Mouse (Mus musculus): ENCODE measurements around the gene Pex1. TPM values are rescaled to one million over a fixed set of nuclear protein-coding genes. Genes with fewer than 3 reads are reported as not detected.

Gene Pex1
- total RNA-seq, 2 experiments from 2014 or later: 25.8 to 30.6 TPM

DNA sequence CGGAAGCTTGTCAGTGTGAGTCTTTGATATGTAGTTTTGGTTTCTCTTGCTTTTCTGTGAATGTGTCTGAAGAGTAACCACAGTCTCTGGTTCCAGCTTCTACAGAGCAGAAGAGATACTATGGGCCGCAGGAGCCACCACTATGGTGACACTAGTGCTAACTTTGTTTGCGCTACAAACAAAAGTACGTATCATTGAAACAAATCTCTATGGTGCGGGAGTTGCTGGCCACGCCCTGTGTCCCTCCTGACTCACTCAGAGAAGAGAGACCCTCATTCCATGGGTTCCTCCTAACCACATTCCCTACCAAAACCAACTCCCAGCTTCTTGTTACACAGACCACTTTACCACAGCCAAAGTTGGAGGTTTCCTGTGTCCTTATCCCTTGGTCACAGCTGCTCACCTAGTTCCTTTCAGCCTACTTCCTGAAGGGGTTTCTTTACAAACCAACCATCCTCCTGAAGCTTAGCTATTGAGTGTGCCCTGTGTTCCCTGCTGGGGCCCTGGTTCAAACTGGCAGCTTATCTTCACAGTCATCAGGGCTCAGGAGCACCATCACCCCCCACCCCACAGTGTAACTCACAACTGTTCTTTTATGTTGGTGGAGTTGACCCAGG is 74.2 kb downstream of the Pex1 start:
- intact Hi-C loops (cut with DNase I): no loop called here
- no peak for TF ChIP-seq CTCF (IDR thresholded peaks at IDR 0.05)
- Histone ChIP-seq H3K4me3 (no peak overlapping the region), H3K27ac (no peak overlapping the region)
- DNase-seq (ENCODE audit: extremely low spot score in 1 of 2, low spot score in 2 of 2): no peak

Small RNAs within 50 kb of the gene (microRNA-seq; reads per million reads assigned to microRNA genes)
- gene Gm26238: 0 reads per million in 2 experiments

Other genes starting within 250 kb of the Pex1 start
- 10 to 100 TPM; 44.3 to 45.7 TPM for gene Fam133b, start 52.2 kb upstream of the Pex1 start, total RNA-seq (2021)
- 1 to 10 TPM; 5.1 to 5.5 TPM for gene 1700109H08Rik, start 24.5 kb upstream of the Pex1 start, total RNA-seq (2021)
- gene Rbm48, start 519 bp downstream of the Pex1 start, total RNA-seq (2021): 10 to 100 TPM; 13.6 to 15.0 TPM
- not detected for gene Tmbim7, start 55.1 kb downstream of the Pex1 start, total RNA-seq (2021)
- 100 to 1,000 TPM; 115 to 124 TPM for gene Gatad1, start 61.1 kb downstream of the Pex1 start, total RNA-seq (2021)
- 100 to 1,000 TPM; 116 to 124 TPM for gene Ankib1, start 206.9 kb downstream of the Pex1 start, total RNA-seq (2021)
- gene Krit1, start 207.1 kb downstream of the Pex1 start, total RNA-seq (2021): 10 to 100 TPM; 56.3 to 66.4 TPM
- under 1 TPM; 0.14 to 0.23 TPM for gene Lrrd1, start 249.1 kb downstream of the Pex1 start, total RNA-seq (2021)

All from left cerebral cortex, adult 2 months (tissue).